In genomic region chr2:75883543-75883942, GRCm38 (mm10) we compare ENCODE assay signal across 8 mouse cellular contexts. TPM values are rescaled to one million over a fixed set of nuclear protein-coding genes. Genes with fewer than 3 reads are reported as not detected.
DNase-seq lines count a peak whose midpoint lies in the region; ATAC-seq and TF ChIP-seq lines count a peak whose summit lies in the region.

No protein-coding gene starts in this region.

- TF ChIP-seq POLR2A in bone marrow macrophage, adult 2 months (IDR thresholded peaks at IDR 0.05; ENCODE audit: borderline replicate concordance, low read depth, low read length), result no peak

- no peak overlapping the region for H3K9ac ChIP-seq in embryonic facial prominence, embryonic 14.5 days (ENCODE audit: low read depth, low read length)

- H3K27ac ChIP-seq in bone marrow macrophage, adult 2 months (ENCODE audit: insufficient read depth, low read depth, low read length), result no peak overlapping the region
- H3K27ac ChIP-seq in embryonic facial prominence, embryonic 14.5 days (replicated peaks; ENCODE audit: low read depth, low read length), result no peak overlapping the region

- WGBS in embryonic facial prominence, embryonic 14.5 days, result 45% methylated on average over 1 of the region's 1 CpGs

- no peaks in the 10 kb centered on the region for H3K27me3 ChIP-seq in embryonic facial prominence, embryonic 14.5 days (replicated peaks; ENCODE audit: control insufficient read depth, insufficient read depth, low read length)

- no peak overlapping the region for H3K4me2 ChIP-seq in embryonic facial prominence, embryonic 14.5 days (ENCODE audit: low read depth, low read length)

- peak; percentile 97 for ATAC-seq in CD4-positive, CD25-positive, alpha-beta regulatory T cell, adult 4 months
- no peak for ATAC-seq in embryonic facial prominence, embryonic 14.5 days (ENCODE audit: low read depth)

- TF ChIP-seq CTCF in bone marrow macrophage, adult 2 months (IDR thresholded peaks at IDR 0.05; ENCODE audit: low read depth, low read length), result peak; percentile 80

- H3K9me3 ChIP-seq in embryonic facial prominence, embryonic 14.5 days (ENCODE audit: control insufficient read depth, low read length), result no peaks in the 10 kb centered on the region

- peaks cover 3% of the 10 kb centered on the region; the same call in 1 of the 2 replicates for H3K36me3 ChIP-seq in embryonic facial prominence, embryonic 14.5 days (ENCODE audit: control insufficient read depth, insufficient read depth, low read length)

- H3K4me1 ChIP-seq in bone marrow macrophage, adult 2 months (ENCODE audit: control insufficient read depth, insufficient read depth, low read length), result no peaks in the 10 kb centered on the region
- no peaks in the 10 kb centered on the region for H3K4me1 ChIP-seq in embryonic facial prominence, embryonic 14.5 days (ENCODE audit: control insufficient read depth, insufficient read depth, low read length)

- no peak overlapping the region for H3K4me3 ChIP-seq in bone marrow macrophage, adult 2 months (ENCODE audit: insufficient read depth, low read length)
- H3K4me3 ChIP-seq in embryonic facial prominence, embryonic 14.5 days (ENCODE audit: low read depth, low read length), result no peak overlapping the region

- DNase-seq in gastrocnemius, adult 18-20 months (ENCODE audit: low spot score), result peak; percentile 63
- no peak for DNase-seq in gastrocnemius, postnatal 25 days
- DNase-seq in embryonic facial prominence, embryonic 14.5 days (ENCODE audit: low spot score), result peak; percentile 62
- peak; percentile 74 to 77 for DNase-seq in kidney, postnatal 4 days
- peak; percentile 81 for DNase-seq in lung, postnatal 14 days
- peak; percentile 16 to 60 for DNase-seq in spleen, adult 18-20 months

RNA-seq across cellular contexts. Expression of gene Agps, which starts 51.6 kb away (rescaled TPM):
- total RNA-seq in gastrocnemius, adult 18-20 months (2021), result 10 to 100 TPM; 20.8 to 21.4 TPM
- 10 to 100 TPM; 22.4 to 25.4 TPM for total RNA-seq in gastrocnemius, postnatal 25 days (2021)
- 10 to 100 TPM; 19.7 to 23.0 TPM for polyA plus RNA-seq in CD4-positive, CD25-positive, alpha-beta regulatory T cell, adult 4 months (2017; shearing (Covaris generic))
- 31.7 and 36.1 TPM in 2 replicates for polyA plus RNA-seq in bone marrow macrophage, adult 2 months (2012; ENCODE audit: insufficient read depth, insufficient read length, missing spikeins)
- 32.5 and 37.2 TPM in 2 replicates for polyA plus RNA-seq in embryonic facial prominence, embryonic 14.5 days (2014; fragmentation: Nextera tagmentation; extraction: Ambion mirVana)

RNA-seq across cellular contexts. Expression of gene Ttc30b, which starts 54.8 kb away (rescaled TPM):
- total RNA-seq in gastrocnemius, adult 18-20 months (2021), result 1 to 10 TPM; 2.2 to 2.3 TPM
- 1 to 10 TPM; 2.3 to 2.8 TPM for total RNA-seq in gastrocnemius, postnatal 25 days (2021)
- 1 to 10 TPM; 2.2 to 2.5 TPM for polyA plus RNA-seq in CD4-positive, CD25-positive, alpha-beta regulatory T cell, adult 4 months (2017; shearing (Covaris generic))
- polyA plus RNA-seq in bone marrow macrophage, adult 2 months (2012; ENCODE audit: insufficient read depth, insufficient read length, missing spikeins), result 5.5 and 7.1 TPM in 2 replicates
- 14.8 and 15.0 TPM in 2 replicates for polyA plus RNA-seq in embryonic facial prominence, embryonic 14.5 days (2014; fragmentation: Nextera tagmentation; extraction: Ambion mirVana)
